In genomic region chr17:22165722-22166294, GRCm38 (mm10) we compare ENCODE assay signal across 8 mouse cellular contexts. TPM values are rescaled to one million over a fixed set of nuclear protein-coding genes. Genes with fewer than 3 reads are reported as not detected.
DNase-seq lines count a peak whose midpoint lies in the region; ATAC-seq and TF ChIP-seq lines count a peak whose summit lies in the region.
"Not testable (repeated sequence)": the region's sequence is repeated elsewhere in the genome, so short reads cannot be mapped to it uniquely, and the experiment has no call there.

Zfp947 (minus strand) TSS chr17:22166190.

- not testable (repeated sequence) for H3K4me1 ChIP-seq in embryonic facial prominence, embryonic 12.5 days; heart, adult 2 months (ENCODE audit: control insufficient read depth, insufficient read depth, low read length); limb, embryonic 10.5 days; midbrain, embryonic 10.5 days

- DNase-seq in 3T3-L1 (ENCODE audit: low read depth, low spot score): peak; percentile 83
- peak; percentile 45 for DNase-seq in adrenal gland, postnatal 25 days
- peak; percentile 57 to 62 for DNase-seq in heart, adult 2 months
- peak; percentile 77 for DNase-seq in kidney, adult 11 months
- DNase-seq in limb, embryonic 10.5 days (ENCODE audit: low spot score): peak; percentile 60
- DNase-seq in midbrain, embryonic 10.5 days (ENCODE audit: low spot score): peak; percentile 42
- DNase-seq in right cerebral cortex, postnatal 25 days: peak; percentile 6

- intact Hi-C loops in heart, adult 2 months (cut with DNase I): not testable (repeated sequence)

- H3K4me2 ChIP-seq in embryonic facial prominence, embryonic 12.5 days (replicated peaks): peak within 1 kb of the TSS; percentile 51

- H3K27ac ChIP-seq in embryonic facial prominence, embryonic 12.5 days: not testable (repeated sequence)
- H3K27ac ChIP-seq in heart, adult 2 months: peak within 1 kb of the TSS; percentile 57
- H3K27ac ChIP-seq in limb, embryonic 10.5 days: peak within 1 kb of the TSS; percentile 81
- H3K27ac ChIP-seq in midbrain, embryonic 10.5 days (replicated peaks): peak within 1 kb of the TSS; percentile 82

- H3K79me2 ChIP-seq in heart, adult 2 months (replicated peaks; ENCODE audit: control insufficient read depth, insufficient read depth, low read length): not testable (repeated sequence)

- H3K27me3 ChIP-seq in embryonic facial prominence, embryonic 12.5 days; heart, adult 2 months (ENCODE audit: control insufficient read depth, insufficient read depth, low read length); limb, embryonic 10.5 days (ENCODE audit: low read depth, poor library complexity, severe bottlenecking); midbrain, embryonic 10.5 days (ENCODE audit: low read depth, poor library complexity, severe bottlenecking): not testable (repeated sequence)

- TF ChIP-seq POLR2A in heart, adult 2 months (IDR thresholded peaks at IDR 0.05; ENCODE audit: insufficient read depth, low read depth, low read length): not testable (repeated sequence)

- not testable (repeated sequence) for TF ChIP-seq EP300 in heart, adult 2 months (IDR thresholded peaks at IDR 0.05; ENCODE audit: insufficient read depth, low read depth, low read length)

- peak within 1 kb of the TSS; percentile 66 for H3K9ac ChIP-seq in embryonic facial prominence, embryonic 12.5 days
- H3K9ac ChIP-seq in heart, adult 2 months (ENCODE audit: low read depth, low read length): peak within 1 kb of the TSS; percentile 77

- TF ChIP-seq CTCF in heart, adult 2 months (IDR thresholded peaks at IDR 0.05): 0 out of 2 replicates have a peak, but pooled peaks have one; percentile 13

- not testable (repeated sequence) for H3K9me3 ChIP-seq in embryonic facial prominence, embryonic 12.5 days; limb, embryonic 10.5 days (replicated peaks); midbrain, embryonic 10.5 days (replicated peaks)

- WGBS in embryonic facial prominence, embryonic 12.5 days: under 1% methylated on average over 16 of the region's 16 CpGs
- 0% methylated on average over 16 of the region's 16 CpGs for WGBS in heart, adult 2 months
- WGBS in limb, embryonic 10.5 days: under 1% methylated on average over 16 of the region's 16 CpGs
- 0% methylated on average over 16 of the region's 16 CpGs for WGBS in midbrain, embryonic 10.5 days

- H3K4me3 ChIP-seq in embryonic facial prominence, embryonic 12.5 days: peak within 1 kb of the TSS; percentile 54
- peak within 1 kb of the TSS; percentile 52 for H3K4me3 ChIP-seq in heart, adult 2 months
- peak within 1 kb of the TSS; percentile 56 for H3K4me3 ChIP-seq in limb, embryonic 10.5 days
- H3K4me3 ChIP-seq in midbrain, embryonic 10.5 days: peak within 1 kb of the TSS; percentile 63

- ATAC-seq in embryonic facial prominence, embryonic 12.5 days (ENCODE audit: insufficient number of reproducible peaks, insufficient read depth, low FRiP score, low TSS enrichment): peak; percentile 90

- H3K36me3 ChIP-seq in embryonic facial prominence, embryonic 12.5 days; heart, adult 2 months (ENCODE audit: control insufficient read depth, insufficient read depth, low read length); limb, embryonic 10.5 days; midbrain, embryonic 10.5 days: not testable (repeated sequence)

RNA-seq across cellular contexts. Expression of gene Zfp947, which starts in this region (rescaled TPM):
- 1.1 and 1.6 TPM in 2 replicates for total RNA-seq in adrenal gland, postnatal 25 days (2021)
- 2.5 TPM in 2 replicates for polyA plus RNA-seq in embryonic facial prominence, embryonic 12.5 days (2016; fragmentation: Nextera tagmentation; extraction: Ambion mirVana)
- 1 to 10 TPM in 1 of 2 experiments, under 1 TPM in 1; 0.48 to 1.1 TPM for total RNA-seq in heart, adult 2 months (2021)
- polyA plus RNA-seq in heart, adult 2 months (2012; rRNA removed): 0.16 and 0.23 TPM in 2 replicates
- polyA plus RNA-seq in limb, embryonic 10.5 days (2016; fragmentation: Nextera tagmentation; extraction: Ambion mirVana): 1.2 and 1.6 TPM in 2 replicates
- 1.4 and 1.9 TPM in 2 replicates for polyA plus RNA-seq in midbrain, embryonic 10.5 days (2016; fragmentation: Nextera tagmentation; extraction: Ambion mirVana)

Comparison
In these comparisons a context has a peak if more than half of its experiments do, and no peak if none do; other contexts are left out.
1. DNase-seq: peak in every context shown above with its lines; median percentile 83 in 3T3-L1; 77 in kidney, adult 11 months; 60 in limb, embryonic 10.5 days; 60 in heart, adult 2 months; 45 in adrenal gland, postnatal 25 days; 42 in midbrain, embryonic 10.5 days; 6 in right cerebral cortex, postnatal 25 days.